Mouse (Mus musculus) c-Kit-negative CD71-positive TER-119-positive erythroid progenitor cells, embryonic 14.5 days (primary cell): ENCODE results near the gene Dok1.

Experiments used
- DNase-seq: peaks from one replicate; pipeline ENCODE4 v3.0.0-alpha.2; 2013; ENCODE audit warnings: low read depth, low spot score

The Dok1 gene

DNA sequence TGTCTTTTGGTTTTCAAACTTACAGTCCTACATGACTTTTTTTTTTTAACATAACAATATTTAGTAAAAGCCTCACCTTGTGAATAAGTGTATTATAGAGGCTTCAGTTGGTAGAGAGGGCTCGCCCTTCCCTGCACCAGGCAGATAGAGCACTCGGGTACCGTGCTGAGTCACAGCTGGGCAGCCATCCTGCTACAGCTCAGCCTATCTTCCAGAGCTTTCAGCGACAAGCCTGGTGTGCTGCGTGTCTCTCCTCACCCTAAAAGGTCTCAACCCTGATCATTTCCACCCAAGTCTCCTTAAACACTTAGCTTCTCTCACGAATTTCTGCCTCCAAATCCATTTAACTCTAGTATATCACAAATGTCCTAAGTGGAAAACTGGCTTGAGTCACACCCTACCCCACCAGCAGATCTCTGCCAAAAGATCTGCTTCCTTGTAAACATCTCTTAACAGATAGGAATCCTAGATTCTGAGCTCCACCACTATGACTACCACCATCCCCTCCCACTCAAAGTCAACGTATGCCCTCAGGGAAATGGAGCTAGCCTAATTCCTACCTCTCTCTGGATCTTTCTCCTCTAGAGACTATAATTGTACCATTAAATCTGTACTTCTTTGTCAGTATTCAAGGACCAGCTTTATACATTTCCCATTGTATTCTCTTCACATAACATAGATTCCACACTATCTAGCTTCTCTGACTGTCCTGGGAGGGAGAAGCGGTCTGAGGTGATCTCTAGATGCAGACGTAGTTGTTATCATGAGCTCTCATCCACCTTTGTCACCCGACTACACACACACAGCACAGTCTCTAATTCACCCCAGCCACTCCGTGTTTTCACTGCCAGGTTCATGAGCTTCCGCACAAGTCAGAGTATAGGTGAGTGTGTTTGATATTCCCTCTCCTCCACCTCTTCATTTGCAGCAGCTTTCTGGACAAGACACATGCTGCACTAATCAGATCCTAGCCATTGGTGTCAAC is 18.5 kb downstream of the Dok1 start:
- peak; percentile 89 for DNase-seq

DNA sequence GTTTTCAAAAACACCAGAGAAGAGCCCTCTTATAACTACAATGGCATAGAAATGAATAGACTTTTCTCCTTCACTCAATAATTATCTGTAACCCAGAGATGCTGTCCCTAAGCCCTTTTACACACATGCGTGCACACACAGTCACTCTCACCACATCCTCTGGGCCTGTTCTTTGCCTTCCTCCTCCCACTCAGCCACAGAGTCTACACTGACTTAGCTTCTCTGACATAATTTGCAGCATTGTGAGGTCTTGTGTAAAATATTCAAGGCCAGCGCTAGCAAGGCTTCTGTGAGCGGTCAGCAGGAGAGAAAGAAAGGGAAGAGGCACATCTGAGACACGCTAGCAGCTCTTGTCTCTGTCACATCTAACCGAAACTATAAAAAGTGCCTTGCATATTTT is 19.8 kb downstream of the Dok1 start:
- DNase-seq: no peak

DNA sequence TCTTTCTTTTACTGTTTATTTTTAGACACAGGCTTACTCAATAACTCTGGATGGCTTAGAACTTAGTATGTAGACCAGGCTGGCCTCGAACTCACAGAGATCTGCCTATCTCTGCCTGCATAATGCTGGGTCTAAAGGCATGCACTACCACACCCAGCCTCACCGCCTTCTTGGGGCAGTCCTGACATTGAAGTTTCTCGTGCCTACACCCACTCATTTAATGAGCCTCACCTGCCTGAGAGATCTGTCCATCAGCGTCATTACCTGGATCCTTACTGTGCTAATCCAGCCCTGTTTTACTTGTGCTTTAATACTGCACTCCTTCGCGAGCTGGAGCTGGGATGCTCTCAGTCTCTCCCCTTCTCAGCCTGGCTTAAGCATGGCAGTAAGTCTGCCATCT is 21.5 kb downstream of the Dok1 start:
- no peak for DNase-seq

DNA sequence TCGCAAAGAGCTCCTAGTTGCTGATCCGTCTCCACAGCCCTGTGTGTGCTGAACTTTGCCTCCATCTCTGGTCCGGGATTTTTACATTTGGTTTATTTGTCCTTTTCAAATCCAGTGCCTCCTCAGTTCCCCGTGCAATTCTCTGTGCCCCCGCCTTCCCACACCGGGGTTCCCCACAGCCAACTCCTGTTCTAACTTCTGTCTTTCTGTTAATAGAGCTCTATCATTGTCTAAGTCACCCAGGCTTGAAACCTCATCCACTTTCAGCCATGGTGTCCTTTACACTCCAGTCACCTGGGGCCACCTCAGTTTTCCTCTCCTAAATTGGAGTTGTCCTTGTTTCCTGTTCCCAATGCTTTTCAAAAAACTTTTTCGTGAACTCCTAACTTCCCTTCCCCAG is 22.0 kb downstream of the Dok1 start:
- DNase-seq: no peak

DNA sequence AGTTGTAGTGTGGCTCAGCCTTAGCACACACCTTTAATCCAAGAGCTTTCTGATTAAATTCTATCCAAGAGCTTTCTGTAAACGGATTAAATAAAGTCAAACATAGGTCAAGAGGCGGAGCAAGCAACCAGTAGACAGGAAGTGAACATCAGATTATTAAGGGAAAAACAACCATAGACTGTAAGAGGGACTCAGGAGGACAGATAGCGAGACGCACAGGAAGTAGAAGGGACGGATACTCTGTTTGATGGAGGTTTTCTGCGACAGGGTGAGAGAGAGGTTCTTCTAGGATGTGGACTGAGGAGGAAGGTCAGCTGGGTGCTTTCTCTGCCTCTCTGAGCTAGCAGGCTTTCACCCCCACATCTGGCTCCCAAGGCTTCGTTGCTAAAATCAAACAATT is 23.3 kb downstream of the Dok1 start:
- no peak for DNase-seq

DNA sequence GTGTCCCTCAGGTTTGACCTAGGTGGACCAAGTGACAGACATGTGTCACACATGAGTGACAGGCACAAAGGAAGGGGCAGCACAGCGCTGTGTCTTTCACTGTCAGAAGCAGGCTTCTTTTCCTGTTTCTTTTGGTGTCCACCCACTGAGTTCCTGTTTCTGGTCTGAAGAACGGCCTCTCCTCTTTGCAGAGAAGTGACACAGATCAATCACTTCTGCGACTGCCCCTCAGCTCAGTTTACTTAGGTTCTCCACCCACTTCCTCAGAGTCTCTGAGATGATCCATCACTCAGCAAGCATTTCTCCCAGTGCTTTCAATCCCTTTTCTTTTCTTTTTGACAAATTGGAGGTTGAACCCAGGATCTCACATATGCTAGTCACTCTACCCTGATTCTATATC is 24.6 kb downstream of the Dok1 start:
- DNase-seq: no peak

DNA sequence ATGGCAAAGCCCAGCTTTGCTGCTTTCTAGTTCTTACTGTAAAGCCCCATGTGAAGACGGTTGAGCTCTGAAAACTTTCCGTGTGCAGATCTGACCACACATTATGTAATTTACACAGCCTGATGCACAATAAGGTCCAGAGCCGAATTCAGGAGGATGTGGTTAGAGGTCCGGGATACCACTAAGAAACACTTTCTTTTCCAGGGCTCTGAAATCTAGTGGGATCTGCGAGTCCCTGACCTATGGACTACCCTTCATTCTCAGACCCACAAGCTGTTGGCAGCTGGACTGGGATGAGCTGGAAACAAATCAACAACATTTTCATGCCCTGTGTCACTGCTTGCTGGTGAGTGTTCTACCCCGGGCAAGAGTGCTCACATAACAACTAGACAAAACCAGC is 27.2 kb downstream of the Dok1 start:
- no peak for DNase-seq

DNA sequence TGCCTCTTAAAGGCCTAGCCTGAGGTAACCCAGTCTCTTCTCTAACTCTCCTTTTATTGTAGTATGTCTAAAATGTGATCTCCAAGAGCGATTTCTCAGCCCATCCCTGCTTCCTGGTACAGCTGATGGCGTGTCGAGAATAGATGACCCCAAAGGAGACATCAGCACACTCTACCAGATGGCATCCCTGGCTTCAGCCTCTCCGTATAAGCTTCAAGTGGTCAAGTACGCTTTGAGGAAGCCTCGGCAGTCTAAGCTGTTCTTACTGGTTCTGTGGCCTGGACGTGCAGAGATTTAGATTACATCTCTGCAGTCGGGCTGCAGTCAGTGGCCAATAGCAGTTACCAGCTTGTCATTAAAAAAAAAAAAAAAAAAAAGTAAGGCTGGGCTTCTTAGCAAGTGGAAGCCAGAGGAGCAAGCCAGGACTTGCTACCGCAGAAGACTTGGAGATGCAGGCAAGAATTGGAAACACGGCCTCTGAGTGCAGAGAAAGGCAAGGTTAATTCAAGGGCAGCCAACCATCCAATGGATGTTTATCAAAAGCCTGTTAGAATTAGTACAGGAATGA is 27.7 kb downstream of the Dok1 start:
- no peak for DNase-seq

DNA sequence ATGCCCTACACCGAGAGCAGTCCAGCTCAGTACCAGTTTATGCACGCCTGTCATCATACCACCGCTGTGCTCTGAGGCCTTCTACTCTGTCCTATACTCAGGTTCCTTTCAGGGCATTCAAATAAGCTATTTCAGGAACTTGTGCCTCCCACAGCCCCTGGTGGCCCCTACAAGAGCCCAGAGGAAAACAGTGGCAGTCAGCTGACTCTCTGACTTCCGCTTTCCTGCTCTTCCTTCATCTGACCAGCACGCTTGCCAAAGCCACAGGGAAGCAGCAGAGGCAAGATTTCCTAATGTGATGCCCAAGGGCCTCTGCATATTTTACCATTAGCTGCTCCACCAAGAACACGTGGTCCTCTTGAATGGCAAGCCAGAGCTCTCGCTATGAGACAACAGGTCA is 28.4 kb downstream of the Dok1 start:
- DNase-seq: no peak

DNA sequence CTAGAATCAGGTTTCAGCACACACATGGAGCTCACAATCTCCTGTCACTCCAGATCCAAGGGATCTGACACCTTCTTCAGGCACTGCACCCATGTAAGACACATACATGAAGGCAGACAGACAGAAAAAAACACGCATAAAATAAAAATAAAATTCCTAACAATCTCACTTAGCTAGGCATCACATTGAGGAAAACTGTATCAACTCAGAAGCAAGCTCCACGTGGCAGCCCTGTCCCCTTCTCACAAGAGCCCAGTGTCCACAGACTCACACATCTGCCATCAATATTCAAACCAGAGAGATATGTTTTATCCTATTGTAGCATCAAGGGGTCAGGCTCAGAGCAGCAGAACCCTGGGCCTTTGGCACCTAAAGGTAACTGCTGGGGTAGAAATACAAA is 29.0 kb downstream of the Dok1 start:
- DNase-seq: no peak

DNA sequence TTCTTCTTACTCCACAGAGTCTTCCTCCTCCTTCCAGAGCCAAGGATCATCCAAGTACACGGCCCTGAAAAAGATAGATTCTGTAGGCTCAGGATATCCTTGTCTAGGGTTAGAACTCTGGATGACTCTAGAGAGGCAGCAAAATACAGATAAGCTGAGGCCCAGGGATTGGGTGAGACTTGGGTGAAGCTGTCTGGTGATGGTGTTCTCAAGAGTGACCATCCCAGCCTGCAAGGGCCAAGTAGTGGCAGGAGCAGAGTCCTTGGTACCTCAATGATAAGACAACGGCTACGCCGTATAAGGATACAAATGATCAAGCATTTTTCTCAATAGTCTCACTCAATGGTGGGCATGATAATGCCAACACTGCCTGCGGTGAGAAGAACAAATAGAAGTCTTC is 29.4 kb downstream of the Dok1 start:
- DNase-seq: peak; percentile 57

DNA sequence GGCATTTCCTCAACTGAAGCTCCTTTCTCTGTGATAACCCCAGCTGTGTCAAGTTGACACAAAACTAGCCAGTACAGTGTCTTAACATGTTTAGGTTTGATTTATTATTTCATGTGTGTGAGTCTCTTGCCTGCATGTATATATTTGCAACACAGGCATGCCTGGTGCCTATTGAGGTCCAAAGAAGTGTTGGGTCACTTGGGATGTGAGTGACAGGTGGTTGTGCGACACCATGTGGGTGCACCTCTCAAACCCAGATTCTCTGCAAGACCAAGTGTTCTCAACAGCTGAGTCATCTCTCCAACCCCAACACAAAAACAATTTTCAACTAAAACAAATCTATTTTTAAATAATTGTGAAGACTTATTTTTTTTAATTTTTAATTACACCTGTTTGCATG is 30.2 kb downstream of the Dok1 start:
- no peak for DNase-seq

DNA sequence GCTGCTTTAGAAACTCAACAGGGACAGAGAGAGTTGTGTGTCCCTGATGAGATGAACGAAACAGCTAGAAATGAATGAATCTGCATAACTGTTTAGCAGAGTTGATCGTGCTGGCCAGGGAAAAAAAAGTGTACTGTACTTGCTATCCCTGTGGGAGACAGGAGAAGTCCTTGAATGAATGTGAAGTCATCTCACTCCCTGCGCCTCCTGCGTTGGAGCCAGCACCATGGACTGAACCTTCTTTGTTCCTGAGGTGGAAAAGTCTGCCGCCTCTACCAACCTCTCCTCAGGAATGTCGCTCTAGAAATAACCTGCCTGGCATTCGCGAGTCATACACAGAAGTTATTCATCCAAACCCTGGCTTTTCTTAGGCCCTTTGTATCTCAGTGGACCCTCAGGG is 33.3 kb downstream of the Dok1 start:
- DNase-seq: no peak

DNA sequence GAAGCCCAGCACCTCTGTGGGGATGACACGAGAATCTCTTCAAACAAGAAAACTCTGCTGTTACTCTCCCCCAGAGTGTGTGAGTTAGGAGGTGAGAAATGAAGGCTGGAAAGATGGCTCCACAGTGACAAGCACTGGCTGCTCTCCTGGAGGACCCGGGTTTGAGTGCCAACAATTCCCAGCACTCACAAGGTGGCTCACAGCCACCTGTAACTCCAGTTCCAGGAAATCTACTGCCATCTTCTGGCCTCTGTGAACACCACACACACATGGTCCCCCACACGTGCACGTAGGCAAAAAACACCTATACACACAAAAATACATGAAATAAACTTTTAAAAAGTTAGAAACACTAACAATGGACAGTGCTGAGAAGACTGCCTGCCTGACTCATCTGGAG is 34.9 kb downstream of the Dok1 start:
- DNase-seq: no peak

DNA sequence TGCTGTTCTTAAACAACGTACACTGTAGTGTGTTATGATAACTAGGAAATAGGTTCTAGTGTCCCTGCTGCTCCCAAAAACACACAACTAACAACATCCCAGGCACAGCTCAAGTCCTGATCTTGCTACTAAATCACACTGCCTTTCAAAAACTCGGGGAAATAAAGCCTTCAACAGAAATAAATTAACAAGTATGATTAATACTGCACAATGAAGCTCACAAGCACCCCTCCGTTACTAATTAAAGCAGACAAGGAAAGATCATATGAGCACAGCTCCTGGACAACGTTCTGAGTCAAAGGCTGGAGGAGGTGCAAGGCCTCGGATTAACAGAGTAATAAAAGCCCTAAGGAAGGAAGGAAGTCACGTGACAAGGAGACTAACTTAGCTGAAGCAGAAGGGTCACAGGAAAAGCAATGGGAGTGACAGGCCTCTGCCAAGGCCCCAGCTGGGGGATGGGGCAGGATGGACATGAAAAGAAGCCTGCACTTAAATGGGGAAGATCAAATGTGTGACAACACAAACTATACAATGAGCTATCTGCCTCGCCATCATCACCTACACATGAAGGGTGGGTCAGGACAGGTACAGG is 35.7 kb downstream of the Dok1 start:
- DNase-seq: no peak

DNA sequence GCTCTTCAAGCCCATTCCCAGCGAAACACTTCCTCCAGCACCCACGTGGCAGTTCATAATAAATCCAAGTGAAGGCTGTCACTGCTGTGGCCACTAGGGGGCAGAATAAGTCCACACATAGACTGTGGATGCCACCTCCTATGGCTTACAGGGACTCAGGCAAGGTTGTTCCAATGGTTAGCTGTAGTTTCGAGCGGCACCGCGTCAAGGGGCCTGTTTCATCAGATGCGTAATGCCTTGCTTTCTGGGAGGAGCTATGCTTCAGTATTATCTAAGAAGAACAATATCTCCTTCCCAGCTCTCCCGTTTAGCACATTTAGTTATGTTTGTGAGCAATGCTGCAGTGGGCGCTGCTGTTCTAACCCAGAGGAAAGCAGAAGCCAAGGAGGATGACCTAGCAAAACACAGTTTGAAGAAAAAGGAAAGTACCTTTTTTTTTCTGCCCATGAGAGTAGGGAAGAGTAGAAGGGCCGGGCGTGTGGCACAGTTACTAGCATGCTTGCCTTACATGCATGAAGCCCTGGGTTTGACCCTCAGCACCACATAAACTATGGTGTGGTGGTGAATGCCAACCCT is 36.4 kb downstream of the Dok1 start:
- DNase-seq: peak; percentile 95

DNA sequence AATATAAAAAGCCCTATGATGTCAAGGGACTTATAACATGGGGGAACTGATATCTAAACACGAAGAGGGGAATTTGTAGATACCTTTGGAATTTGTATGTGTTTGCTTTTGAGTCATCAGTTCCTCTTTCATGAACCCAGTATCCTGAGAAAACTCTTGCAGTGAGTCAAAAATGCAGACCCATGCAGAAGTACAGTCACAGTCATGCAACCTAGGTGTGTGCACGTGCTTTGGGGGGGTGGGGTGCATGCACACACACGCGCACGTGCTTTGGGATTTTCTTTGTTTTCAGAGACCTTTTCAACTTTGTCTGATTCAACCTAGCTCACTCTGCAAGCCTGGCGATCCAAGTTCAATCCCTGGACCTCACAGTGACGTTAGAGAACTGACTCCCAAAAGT is 38.9 kb downstream of the Dok1 start:
- DNase-seq: no peak

DNA sequence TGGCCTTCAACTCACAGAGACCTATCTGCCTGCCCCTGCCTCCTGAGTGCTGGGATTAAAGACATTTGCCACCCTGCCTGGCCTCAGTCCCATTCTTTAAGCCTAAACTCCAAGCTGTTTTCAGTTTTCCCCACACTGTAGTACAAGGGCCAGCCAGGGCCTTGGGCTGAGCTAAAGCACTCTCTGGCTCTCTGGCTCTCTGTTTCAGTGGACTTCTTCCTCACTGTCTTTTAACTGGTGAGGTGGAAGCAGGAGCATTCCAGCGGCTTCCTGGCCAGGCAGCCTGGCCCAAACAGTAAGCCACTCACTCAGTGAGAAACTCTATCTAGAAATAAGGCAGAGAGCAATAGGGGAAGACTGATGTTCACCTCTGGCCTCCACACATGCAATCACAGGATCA is 39.6 kb downstream of the Dok1 start:
- no peak for DNase-seq

DNA sequence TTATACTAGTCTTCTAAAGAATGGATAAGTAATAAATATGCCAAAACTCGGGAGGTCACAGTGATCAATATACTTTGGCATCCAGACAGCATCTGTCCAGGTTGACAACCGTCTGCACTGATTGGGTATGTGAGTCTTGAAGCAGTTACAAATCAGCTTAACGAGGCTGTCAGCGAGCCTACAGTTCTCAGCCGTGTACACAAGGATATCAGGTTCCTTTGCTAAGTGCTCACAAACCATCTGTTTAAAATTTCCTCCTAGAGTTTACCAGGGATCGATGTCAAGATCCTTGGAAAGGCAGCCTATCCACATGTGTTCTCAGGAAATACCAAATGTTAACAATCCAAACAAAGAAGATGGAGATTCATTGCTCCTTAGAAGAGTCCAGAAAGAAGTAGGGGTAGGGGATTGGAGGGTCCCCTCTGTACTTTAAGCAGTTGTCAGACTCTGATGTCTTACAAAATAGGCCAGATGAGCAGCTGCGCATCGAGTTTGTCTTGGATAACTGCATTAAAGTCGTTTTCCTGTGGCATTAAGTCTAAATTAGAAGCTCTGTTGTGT is 45.8 kb downstream of the Dok1 start:
- no peak for DNase-seq
